Mouse (Mus musculus): ENCODE results near the gene Rpl28. TPM values are rescaled to one million over a fixed set of nuclear protein-coding genes. Genes with fewer than 3 reads are reported as not detected.

The Rpl28 gene
- polyA plus RNA-seq, 2 experiments: 186 to 307 TPM

DNA sequence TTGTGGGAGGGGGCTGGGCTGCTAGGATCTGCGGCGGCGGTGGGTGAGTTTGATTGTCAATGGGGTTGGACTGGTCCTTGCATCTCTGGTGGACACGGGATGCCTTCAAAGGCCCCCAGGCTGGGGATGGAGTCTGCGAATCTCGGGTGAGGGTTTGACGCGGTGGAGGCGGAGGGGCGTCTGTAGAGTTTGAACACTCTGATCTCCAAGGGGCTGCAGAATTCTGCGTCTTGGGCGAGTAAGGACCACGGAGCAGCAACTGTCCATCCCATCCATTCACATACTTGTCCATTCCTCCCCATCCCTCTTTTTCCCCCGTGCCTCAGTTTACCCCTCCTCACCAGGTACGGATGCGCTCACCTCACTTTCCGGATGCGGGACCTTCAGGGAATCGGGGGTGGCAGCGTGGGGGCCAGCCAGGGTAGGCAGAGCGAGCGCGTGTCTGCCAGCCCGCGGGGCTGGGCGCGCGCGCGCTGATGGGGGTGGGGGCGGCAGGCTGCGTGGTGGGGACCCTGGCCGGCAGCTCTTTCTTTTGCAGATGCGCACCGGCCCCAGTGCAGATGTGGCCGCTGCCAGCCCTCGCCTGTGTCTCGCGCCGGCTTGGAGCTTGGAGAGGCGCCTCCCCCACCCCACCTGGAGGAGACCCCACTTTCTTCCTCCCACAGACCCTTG, 51.7 kb downstream of the Rpl28 start, which contains the start of gene Shisa7:
Gene Shisa7 (minus strand): TSS at position 452 of the 672 bp plus-strand sequence.
- H3K27me3 ChIP-seq (ENCODE audit: control insufficient read depth, insufficient read depth, low read length): peaks cover 55% of the 10 kb centered on the region

More for the DNA sequence above, 51.7 kb downstream of the Rpl28 start, which contains the start of gene Shisa7:
- no peak for ATAC-seq (ENCODE audit: insufficient read depth)
- Histone ChIP-seq H3K9ac (replicated peaks) (no peak within 1 kb of the TSS), H3K4me3 (ENCODE audit: insufficient read depth in 1 of 2, low read depth in 2 of 2, low read length in 2 of 2) (no peak within 1 kb of the TSS), H3K27ac (no peak within 1 kb of the TSS), H3K9me3 (ENCODE audit: control insufficient read depth, low read length) (no peaks in the 10 kb centered on the region), H3K36me3 (replicated peaks; ENCODE audit: control insufficient read depth, insufficient read depth, low read depth) (no peaks in the 10 kb centered on the region), H3K4me2 (ENCODE audit: low read depth) (no peak within 1 kb of the TSS), H3K4me1 (replicated peaks; ENCODE audit: control insufficient read depth in 2 of 2, insufficient read depth in 2 of 2, low read length in 1 of 2) (no peaks in the 10 kb centered on the region)
- WGBS (ENCODE audit: insufficient replicate concordance): 4% methylated on average over 41 of the region's 41 CpGs
- no peak for DNase-seq (ENCODE audit: low read depth in 3 of 3, low spot score in 3 of 3)
- no peak for TF ChIP-seq CTCF (IDR thresholded peaks at IDR 0.05; ENCODE audit: low read depth)
- no peak for TF ChIP-seq EP300 (IDR thresholded peaks at IDR 0.05; ENCODE audit: low read depth)

Other genes starting within 250 kb of the Rpl28 start
Only the 30 nearest of the 31 such genes appear.
- gene Syt5, start 245.3 kb upstream of the Rpl28 start, polyA plus RNA-seq (2012; rRNA removed): 0.15 and 0.22 TPM in 2 replicates
- 0.25 and 0.81 TPM in 2 replicates for gene Syt5, start 245.3 kb upstream of the Rpl28 start, polyA plus RNA-seq (2014; fragmentation: Nextera tagmentation; extraction: Ambion mirVana)
- gene Ptprh, start 188.8 kb upstream of the Rpl28 start, polyA plus RNA-seq (2012; rRNA removed): not detected in 2 replicates
- not detected in 2 replicates for gene Ptprh, start 188.8 kb upstream of the Rpl28 start, polyA plus RNA-seq (2014; fragmentation: Nextera tagmentation; extraction: Ambion mirVana)
- 36.4 and 51.0 TPM in 2 replicates for gene Tmem86b, start 161.5 kb upstream of the Rpl28 start, polyA plus RNA-seq (2012; rRNA removed)
- gene Tmem86b, start 161.5 kb upstream of the Rpl28 start, polyA plus RNA-seq (2014; fragmentation: Nextera tagmentation; extraction: Ambion mirVana): 30.5 and 32.9 TPM in 2 replicates
- 30.8 and 33.6 TPM in 2 replicates for gene Ppp6r1, start 133.9 kb upstream of the Rpl28 start, polyA plus RNA-seq (2012; rRNA removed)
- 4.3 and 5.1 TPM in 2 replicates for gene Ppp6r1, start 133.9 kb upstream of the Rpl28 start, polyA plus RNA-seq (2014; fragmentation: Nextera tagmentation; extraction: Ambion mirVana)
- 28.2 and 38.5 TPM in 2 replicates for gene Hspbp1, start 107.8 kb upstream of the Rpl28 start, polyA plus RNA-seq (2012; rRNA removed)
- 56.7 and 60.6 TPM in 2 replicates for gene Hspbp1, start 107.8 kb upstream of the Rpl28 start, polyA plus RNA-seq (2014; fragmentation: Nextera tagmentation; extraction: Ambion mirVana)
- 0.39 and 0.54 TPM in 2 replicates for gene Brsk1, start 102.3 kb upstream of the Rpl28 start, polyA plus RNA-seq (2012; rRNA removed)
- not detected in 2 replicates for gene Brsk1, start 102.3 kb upstream of the Rpl28 start, polyA plus RNA-seq (2014; fragmentation: Nextera tagmentation; extraction: Ambion mirVana)
- gene Tmem150b, start 67.6 kb upstream of the Rpl28 start, polyA plus RNA-seq (2012; rRNA removed): 0.31 TPM in 2 replicates
- 0.18 TPM in 1 of 2 replicates, not detected in the other for gene Tmem150b, start 67.6 kb upstream of the Rpl28 start, polyA plus RNA-seq (2014; fragmentation: Nextera tagmentation; extraction: Ambion mirVana)
- 75.7 and 78.7 TPM in 2 replicates for gene Kmt5c, start 52.8 kb upstream of the Rpl28 start, polyA plus RNA-seq (2012; rRNA removed)
- 37.8 and 44.7 TPM in 2 replicates for gene Kmt5c, start 52.8 kb upstream of the Rpl28 start, polyA plus RNA-seq (2014; fragmentation: Nextera tagmentation; extraction: Ambion mirVana)
- 111 and 119 TPM in 2 replicates for gene Cox6b2, start 39.8 kb upstream of the Rpl28 start, polyA plus RNA-seq (2012; rRNA removed)
- gene Cox6b2, start 39.8 kb upstream of the Rpl28 start, polyA plus RNA-seq (2014; fragmentation: Nextera tagmentation; extraction: Ambion mirVana): 81.9 and 88.1 TPM in 2 replicates
- not detected in 2 replicates for gene Fam71e2, start 21.6 kb upstream of the Rpl28 start, polyA plus RNA-seq (2012; rRNA removed)
- not detected in 2 replicates for gene Fam71e2, start 21.6 kb upstream of the Rpl28 start, polyA plus RNA-seq (2014; fragmentation: Nextera tagmentation; extraction: Ambion mirVana)
- 0.03 and 0.09 TPM in 2 replicates for gene Il11, start 10.0 kb upstream of the Rpl28 start, polyA plus RNA-seq (2012; rRNA removed)
- not detected in 2 replicates for gene Il11, start 10.0 kb upstream of the Rpl28 start, polyA plus RNA-seq (2014; fragmentation: Nextera tagmentation; extraction: Ambion mirVana)
- not detected in 2 replicates for gene Tmem190, start 9.9 kb upstream of the Rpl28 start, polyA plus RNA-seq (2012; rRNA removed)
- gene Tmem190, start 9.9 kb upstream of the Rpl28 start, polyA plus RNA-seq (2014; fragmentation: Nextera tagmentation; extraction: Ambion mirVana): not detected in 2 replicates
- gene Tmem238, start 3.2 kb upstream of the Rpl28 start, polyA plus RNA-seq (2012; rRNA removed): 7.5 and 8.2 TPM in 2 replicates
- 5.4 and 5.8 TPM in 2 replicates for gene Tmem238, start 3.2 kb upstream of the Rpl28 start, polyA plus RNA-seq (2014; fragmentation: Nextera tagmentation; extraction: Ambion mirVana)
- 186 and 265 TPM in 2 replicates for gene Ube2s, start 19.7 kb downstream of the Rpl28 start, polyA plus RNA-seq (2012; rRNA removed)
- 295 and 316 TPM in 2 replicates for gene Ube2s, start 19.7 kb downstream of the Rpl28 start, polyA plus RNA-seq (2014; fragmentation: Nextera tagmentation; extraction: Ambion mirVana)
- 0.01 and 0.14 TPM in 2 replicates for gene Shisa7, start 51.8 kb downstream of the Rpl28 start, polyA plus RNA-seq (2012; rRNA removed)
- not detected in 2 replicates for gene Shisa7, start 51.8 kb downstream of the Rpl28 start, polyA plus RNA-seq (2014; fragmentation: Nextera tagmentation; extraction: Ambion mirVana)
- gene Isoc2b, start 77.4 kb downstream of the Rpl28 start, polyA plus RNA-seq (2012; rRNA removed): 1.6 and 2.4 TPM in 2 replicates
- gene Isoc2b, start 77.4 kb downstream of the Rpl28 start, polyA plus RNA-seq (2014; fragmentation: Nextera tagmentation; extraction: Ambion mirVana): 2.8 and 3.8 TPM in 2 replicates
- 6.6 and 6.7 TPM in 2 replicates for gene Isoc2a, start 84.3 kb downstream of the Rpl28 start, polyA plus RNA-seq (2012; rRNA removed)
- 0.56 and 0.86 TPM in 2 replicates for gene Isoc2a, start 84.3 kb downstream of the Rpl28 start, polyA plus RNA-seq (2014; fragmentation: Nextera tagmentation; extraction: Ambion mirVana)
- gene Gm36210, start 113.6 kb downstream of the Rpl28 start, polyA plus RNA-seq (2012; rRNA removed): 0.02 TPM in 1 of 2 replicates, not detected in the other
- gene Gm36210, start 113.6 kb downstream of the Rpl28 start, polyA plus RNA-seq (2014; fragmentation: Nextera tagmentation; extraction: Ambion mirVana): not detected in 2 replicates
- gene Zfp628, start 122.3 kb downstream of the Rpl28 start, polyA plus RNA-seq (2012; rRNA removed): 2.9 and 3.7 TPM in 2 replicates
- gene Zfp628, start 122.3 kb downstream of the Rpl28 start, polyA plus RNA-seq (2014; fragmentation: Nextera tagmentation; extraction: Ambion mirVana): 1.5 and 1.6 TPM in 2 replicates
- gene Nat14, start 129.2 kb downstream of the Rpl28 start, polyA plus RNA-seq (2012; rRNA removed): 0.38 and 0.39 TPM in 2 replicates
- 0.10 and 0.11 TPM in 2 replicates for gene Nat14, start 129.2 kb downstream of the Rpl28 start, polyA plus RNA-seq (2014; fragmentation: Nextera tagmentation; extraction: Ambion mirVana)
- 0.12 and 0.14 TPM in 2 replicates for gene Ssc5d, start 132.9 kb downstream of the Rpl28 start, polyA plus RNA-seq (2012; rRNA removed)
- gene Ssc5d, start 132.9 kb downstream of the Rpl28 start, polyA plus RNA-seq (2014; fragmentation: Nextera tagmentation; extraction: Ambion mirVana): 0.03 and 0.09 TPM in 2 replicates
- gene Sbk2, start 171.5 kb downstream of the Rpl28 start, polyA plus RNA-seq (2012; rRNA removed): 0.01 and 0.02 TPM in 2 replicates
- not detected in 2 replicates for gene Sbk2, start 171.5 kb downstream of the Rpl28 start, polyA plus RNA-seq (2014; fragmentation: Nextera tagmentation; extraction: Ambion mirVana)
- gene Sbk3, start 178.3 kb downstream of the Rpl28 start, polyA plus RNA-seq (2012; rRNA removed): not detected in 2 replicates
- gene Sbk3, start 178.3 kb downstream of the Rpl28 start, polyA plus RNA-seq (2014; fragmentation: Nextera tagmentation; extraction: Ambion mirVana): not detected in 2 replicates
- 6.7 and 11.2 TPM in 2 replicates for gene Zfp579, start 203.3 kb downstream of the Rpl28 start, polyA plus RNA-seq (2012; rRNA removed)
- gene Zfp579, start 203.3 kb downstream of the Rpl28 start, polyA plus RNA-seq (2014; fragmentation: Nextera tagmentation; extraction: Ambion mirVana): 2.8 and 4.0 TPM in 2 replicates
- gene Zfp524, start 221.5 kb downstream of the Rpl28 start, polyA plus RNA-seq (2012; rRNA removed): 9.1 and 9.5 TPM in 2 replicates
- gene Zfp524, start 221.5 kb downstream of the Rpl28 start, polyA plus RNA-seq (2014; fragmentation: Nextera tagmentation; extraction: Ambion mirVana): 8.9 TPM in 2 replicates
- 12.1 and 14.1 TPM in 2 replicates for gene Fiz1, start 221.8 kb downstream of the Rpl28 start, polyA plus RNA-seq (2012; rRNA removed)
- gene Fiz1, start 221.8 kb downstream of the Rpl28 start, polyA plus RNA-seq (2014; fragmentation: Nextera tagmentation; extraction: Ambion mirVana): 10.7 and 13.2 TPM in 2 replicates
- 0.03 and 0.10 TPM in 2 replicates for gene Gm44973, start 222.6 kb downstream of the Rpl28 start, polyA plus RNA-seq (2012; rRNA removed)
- 1.6 and 1.9 TPM in 2 replicates for gene Gm44973, start 222.6 kb downstream of the Rpl28 start, polyA plus RNA-seq (2014; fragmentation: Nextera tagmentation; extraction: Ambion mirVana)
- 6.4 and 7.6 TPM in 2 replicates for gene Zfp865, start 227.5 kb downstream of the Rpl28 start, polyA plus RNA-seq (2012; rRNA removed)
- 0.98 and 1.0 TPM in 2 replicates for gene Zfp865, start 227.5 kb downstream of the Rpl28 start, polyA plus RNA-seq (2014; fragmentation: Nextera tagmentation; extraction: Ambion mirVana)
- gene Ccdc106, start 227.7 kb downstream of the Rpl28 start, polyA plus RNA-seq (2012; rRNA removed): 0.49 and 0.64 TPM in 2 replicates
- gene Ccdc106, start 227.7 kb downstream of the Rpl28 start, polyA plus RNA-seq (2014; fragmentation: Nextera tagmentation; extraction: Ambion mirVana): 0.24 and 0.35 TPM in 2 replicates
- gene 4632433K11Rik, start 241.2 kb downstream of the Rpl28 start, polyA plus RNA-seq (2012; rRNA removed): not detected in 2 replicates
- not detected in 2 replicates for gene 4632433K11Rik, start 241.2 kb downstream of the Rpl28 start, polyA plus RNA-seq (2014; fragmentation: Nextera tagmentation; extraction: Ambion mirVana)